Mouse (Mus musculus): ENCODE data around the gene Sgip1. TPM values are rescaled to one million over a fixed set of nuclear protein-coding genes. Genes with fewer than 3 reads are reported as not detected.

Sgip1 gene
- polyA plus RNA-seq, 1 experiment, result not detected

DNA sequence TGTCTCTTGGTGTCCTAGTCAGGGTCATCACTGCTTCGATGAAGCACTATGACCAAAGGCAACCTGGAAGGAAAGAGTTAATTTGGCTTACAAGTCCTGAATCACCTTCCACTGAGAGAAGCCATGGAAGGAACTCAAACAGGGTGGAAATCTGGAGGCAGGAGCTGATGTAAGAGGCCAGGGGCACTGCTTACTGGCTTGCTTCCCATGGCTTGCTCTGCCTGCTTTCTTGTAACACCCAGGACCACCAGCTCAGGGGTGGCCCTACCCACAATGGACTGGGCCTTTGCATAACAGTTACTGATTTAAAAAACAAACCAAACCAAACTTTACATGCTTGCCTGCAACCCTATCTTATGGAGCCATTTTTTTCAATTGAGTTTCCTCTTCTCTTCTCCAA, 177.1 kb downstream of the Sgip1 start:
- WGBS, result 82% methylated on average over 1 of the region's 1 CpGs

DNA sequence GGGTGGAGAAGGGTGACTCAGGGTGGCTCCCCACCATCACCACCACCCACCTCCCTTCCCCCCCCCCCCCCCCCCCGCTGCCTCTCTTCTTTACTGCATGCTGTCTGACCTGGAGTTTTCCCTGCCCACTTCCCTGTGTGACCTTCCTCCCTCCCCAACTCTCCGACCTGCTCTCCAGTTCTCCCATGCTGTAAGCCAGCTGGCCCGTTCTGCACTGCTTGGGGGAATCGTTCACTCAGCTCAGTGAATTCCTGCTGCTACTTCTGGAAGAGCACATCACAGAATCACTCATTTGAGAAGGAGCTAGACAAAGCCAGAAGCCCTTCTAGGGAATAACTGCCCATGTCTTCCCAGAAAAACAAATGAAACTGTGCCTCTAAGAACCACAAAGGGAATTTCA, 188.4 kb downstream of the Sgip1 start:
- H3K4me1 ChIP-seq (ENCODE audit: control insufficient read depth, insufficient read depth, low read length), result 0 out of 2 replicates have a peak, but pooled peaks cover 4% of the 10 kb centered on the region
- H3K27ac ChIP-seq (ENCODE audit: insufficient read depth, low read depth, low read length), result no peak overlapping the region
- 35% methylated on average over 3 of the region's 4 CpGs for WGBS
- no peak overlapping the region for H3K4me3 ChIP-seq (ENCODE audit: insufficient read depth, low read depth, low read length)
- no peak for TF ChIP-seq POLR2A (IDR thresholded peaks at IDR 0.05; ENCODE audit: insufficient read depth, low read depth, low read length)
- TF ChIP-seq CTCF (IDR thresholded peaks at IDR 0.05; ENCODE audit: insufficient read depth, low read depth, low read length), result no peak

More for the DNA sequence above, 177.1 kb downstream of the Sgip1 start:
- Histone ChIP-seq H3K4me3 (ENCODE audit: insufficient read depth, low read depth, low read length) (no peak overlapping the region), H3K4me1 (ENCODE audit: control insufficient read depth, insufficient read depth, low read length) (peaks cover under 1% of the 10 kb centered on the region; the same call in 1 of the 2 replicates), H3K27ac (ENCODE audit: insufficient read depth, low read depth, low read length) (no peak overlapping the region)
- no peak for TF ChIP-seq CTCF (IDR thresholded peaks at IDR 0.05; ENCODE audit: insufficient read depth, low read depth, low read length)
- no peak for TF ChIP-seq POLR2A (IDR thresholded peaks at IDR 0.05; ENCODE audit: insufficient read depth, low read depth, low read length)

GRCm38 (mm10) chr4:102930679-102931078, 189.6 kb downstream of the Sgip1 start:
- WGBS, result 76% methylated on average over 7 of the region's 7 CpGs
- Histone ChIP-seq H3K27ac (ENCODE audit: insufficient read depth, low read depth, low read length) (no peak overlapping the region), H3K4me1 (ENCODE audit: control insufficient read depth, insufficient read depth, low read length) (0 out of 2 replicates have a peak, but pooled peaks cover 4% of the 10 kb centered on the region), H3K4me3 (ENCODE audit: insufficient read depth, low read depth, low read length) (no peak overlapping the region)
- no peak for TF ChIP-seq POLR2A (IDR thresholded peaks at IDR 0.05; ENCODE audit: insufficient read depth, low read depth, low read length)
- no peak for TF ChIP-seq CTCF (IDR thresholded peaks at IDR 0.05; ENCODE audit: insufficient read depth, low read depth, low read length)

DNA sequence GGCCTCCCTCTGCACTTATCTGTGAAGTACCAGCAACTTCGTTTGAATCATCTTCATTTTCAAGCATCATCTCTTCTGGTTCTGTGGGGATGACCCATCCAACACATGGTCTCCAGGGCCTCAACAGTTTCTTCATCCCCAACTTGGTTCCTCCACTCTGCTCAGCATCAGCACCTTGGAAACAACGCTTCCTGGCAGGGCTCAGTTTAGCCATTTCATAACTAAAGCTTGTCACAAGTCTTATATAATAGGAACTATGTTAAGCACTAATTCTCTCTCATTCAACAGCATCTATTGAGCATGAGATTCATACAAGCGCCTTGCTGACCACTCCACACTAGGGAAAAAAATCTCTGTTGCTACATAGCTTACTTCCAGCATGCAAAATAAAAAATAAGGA, 199.2 kb downstream of the Sgip1 start:
- Histone ChIP-seq H3K4me1 (ENCODE audit: control insufficient read depth, insufficient read depth, low read length) (no peaks in the 10 kb centered on the region), H3K4me3 (ENCODE audit: insufficient read depth, low read depth, low read length) (no peak overlapping the region), H3K27ac (ENCODE audit: insufficient read depth, low read depth, low read length) (no peak overlapping the region)
- WGBS, result 81% methylated on average over 3 of the region's 3 CpGs
- no peak for TF ChIP-seq CTCF (IDR thresholded peaks at IDR 0.05; ENCODE audit: insufficient read depth, low read depth, low read length)
- no peak for TF ChIP-seq POLR2A (IDR thresholded peaks at IDR 0.05; ENCODE audit: insufficient read depth, low read depth, low read length)

- H3K4me3 ChIP-seq (ENCODE audit: insufficient read depth, low read depth, low read length), result no peak overlapping the region
- H3K27ac ChIP-seq (ENCODE audit: insufficient read depth, low read depth, low read length), result no peak overlapping the region
- no peaks in the 10 kb centered on the region for H3K4me1 ChIP-seq (ENCODE audit: control insufficient read depth, insufficient read depth, low read length)
- WGBS, result 74% methylated on average over 4 of the region's 4 CpGs
- TF ChIP-seq POLR2A (IDR thresholded peaks at IDR 0.05; ENCODE audit: insufficient read depth, low read depth, low read length) (no peak), CTCF (IDR thresholded peaks at IDR 0.05; ENCODE audit: insufficient read depth, low read depth, low read length) (no peak)
These were observed 199.6 kb downstream of the Sgip1 start for GRCm38 (mm10) chr4:102940738-102941137.

DNA sequence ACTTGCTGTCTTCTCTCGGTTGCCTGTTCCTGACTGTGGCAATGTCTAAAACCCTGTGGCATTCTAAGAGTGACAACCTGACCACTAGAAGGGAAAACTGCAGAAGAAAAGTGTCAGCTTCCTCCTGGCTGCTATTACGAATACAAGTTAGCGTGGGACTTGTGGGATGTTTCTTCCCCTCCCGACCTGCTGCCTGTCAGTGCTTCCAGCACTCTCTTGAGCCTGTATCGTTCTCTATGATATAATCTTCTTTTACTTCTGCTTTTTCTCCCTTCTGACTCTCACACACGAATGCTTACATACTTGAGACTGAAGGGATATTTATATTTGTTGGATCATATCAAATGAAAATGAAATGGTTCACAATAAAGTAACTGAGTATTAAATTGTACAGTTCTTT, 203.2 kb downstream of the Sgip1 start:
- WGBS, result 82% methylated on average over 6 of the region's 6 CpGs
- Histone ChIP-seq H3K4me3 (ENCODE audit: insufficient read depth, low read depth, low read length) (no peak overlapping the region), H3K27ac (ENCODE audit: insufficient read depth, low read depth, low read length) (no peak overlapping the region), H3K4me1 (ENCODE audit: control insufficient read depth, insufficient read depth, low read length) (no peaks in the 10 kb centered on the region)
- TF ChIP-seq CTCF (IDR thresholded peaks at IDR 0.05; ENCODE audit: insufficient read depth, low read depth, low read length) (no peak), POLR2A (IDR thresholded peaks at IDR 0.05; ENCODE audit: insufficient read depth, low read depth, low read length) (no peak)

DNA sequence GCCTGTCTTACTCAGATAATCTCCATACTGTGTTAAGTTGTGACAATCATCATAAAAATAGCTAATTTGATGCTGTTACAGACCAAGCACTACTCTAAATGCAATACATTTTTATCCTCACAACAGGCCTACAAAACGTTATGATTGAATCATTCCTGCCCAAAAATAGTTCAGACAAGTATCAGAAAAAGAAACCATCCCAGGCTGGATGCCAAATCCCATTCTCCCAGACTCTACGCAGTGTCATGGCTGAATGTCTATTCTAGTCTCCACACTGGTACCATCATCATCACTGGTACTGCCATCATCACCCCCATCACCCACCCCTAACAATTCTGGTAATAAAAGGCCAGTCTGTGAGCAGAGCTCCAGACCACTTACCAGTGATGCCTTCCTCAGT, 211.4 kb downstream of the Sgip1 start:
- WGBS, result 54% methylated on average over 2 of the region's 2 CpGs
- Histone ChIP-seq H3K27ac (ENCODE audit: insufficient read depth, low read depth, low read length) (no peak overlapping the region), H3K4me3 (ENCODE audit: insufficient read depth, low read depth, low read length) (no peak overlapping the region), H3K4me1 (ENCODE audit: control insufficient read depth, insufficient read depth, low read length) (no peaks in the 10 kb centered on the region)
- TF ChIP-seq CTCF (IDR thresholded peaks at IDR 0.05; ENCODE audit: insufficient read depth, low read depth, low read length) (no peak), POLR2A (IDR thresholded peaks at IDR 0.05; ENCODE audit: insufficient read depth, low read depth, low read length) (no peak)

GRCm38 (mm10) chr4:102955294-102955956, 214.3 kb downstream of the Sgip1 start:
- WGBS, result 73% methylated on average over 17 of the region's 17 CpGs
- H3K4me1 ChIP-seq (ENCODE audit: control insufficient read depth, insufficient read depth, low read length), result no peaks in the 10 kb centered on the region
- TF ChIP-seq POLR2A (IDR thresholded peaks at IDR 0.05; ENCODE audit: insufficient read depth, low read depth, low read length), result no peak
- no peak for TF ChIP-seq CTCF (IDR thresholded peaks at IDR 0.05; ENCODE audit: insufficient read depth, low read depth, low read length)
- H3K4me3 ChIP-seq (ENCODE audit: insufficient read depth, low read depth, low read length), result no peak overlapping the region
- H3K27ac ChIP-seq (ENCODE audit: insufficient read depth, low read depth, low read length), result no peak overlapping the region

DNA sequence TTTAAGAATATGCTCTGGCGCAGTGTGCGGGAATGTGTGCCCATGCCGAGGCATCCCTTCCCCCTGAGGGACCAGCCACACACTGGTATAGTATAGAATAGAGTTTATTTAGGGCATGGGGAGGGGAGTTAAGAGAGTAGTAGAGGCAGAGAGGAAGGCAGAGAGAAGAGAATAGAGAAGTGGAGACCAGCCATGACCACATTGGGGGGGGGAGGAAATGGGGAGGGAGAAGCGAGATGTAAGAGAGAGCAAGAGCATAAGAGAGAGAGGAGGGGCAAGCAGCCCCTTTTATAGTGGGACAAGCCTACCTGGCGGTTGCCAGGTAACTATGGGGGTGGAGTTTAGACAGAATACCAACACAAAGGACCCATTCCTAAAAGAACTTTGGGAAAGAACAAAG, 218.3 kb downstream of the Sgip1 start:
- H3K4me3 ChIP-seq (ENCODE audit: insufficient read depth, low read depth, low read length), result no peak overlapping the region
- WGBS, result 89% methylated on average over 5 of the region's 5 CpGs
- H3K27ac ChIP-seq (ENCODE audit: insufficient read depth, low read depth, low read length), result no peak overlapping the region
- TF ChIP-seq CTCF (IDR thresholded peaks at IDR 0.05; ENCODE audit: insufficient read depth, low read depth, low read length) (no peak), POLR2A (IDR thresholded peaks at IDR 0.05; ENCODE audit: insufficient read depth, low read depth, low read length) (no peak)
- H3K4me1 ChIP-seq (ENCODE audit: control insufficient read depth, insufficient read depth, low read length), result no peaks in the 10 kb centered on the region
